Mouse (Mus musculus): ENCODE data around the gene Mapk8.

Mapk8 gene

GRCm38 (mm10) chr14:33398065-33398860 lies 48.7 kb downstream of the Mapk8 start:
- no peak for DNase-seq (ENCODE audit: low spot score)

- no peak for DNase-seq (ENCODE audit: low spot score)
Observed at GRCm38 (mm10) chr14:33380830-33381457, 66.0 kb downstream of the Mapk8 start.

- DNase-seq (ENCODE audit: low spot score), result no peak
Observed at GRCm38 (mm10) chr14:33378723-33379122, 68.2 kb downstream of the Mapk8 start.

GRCm38 (mm10) chr14:33377211-33377610 lies 69.7 kb downstream of the Mapk8 start:
- no peak for DNase-seq (ENCODE audit: low spot score)

GRCm38 (mm10) chr14:33374089-33374488 lies 72.9 kb downstream of the Mapk8 start:
- DNase-seq (ENCODE audit: low spot score), result no peak

- no peak for DNase-seq (ENCODE audit: low spot score)
Observed at GRCm38 (mm10) chr14:33373271-33373670, 73.7 kb downstream of the Mapk8 start.

- peak; percentile 47 for DNase-seq (ENCODE audit: low spot score)
Observed at GRCm38 (mm10) chr14:33371248-33371647, 75.7 kb downstream of the Mapk8 start.

- DNase-seq (ENCODE audit: low spot score), result no peak
Observed at GRCm38 (mm10) chr14:33370056-33370455, 76.9 kb downstream of the Mapk8 start.

GRCm38 (mm10) chr14:33369375-33369774 lies 77.6 kb downstream of the Mapk8 start:
- DNase-seq (ENCODE audit: low spot score), result no peak

- no peak for DNase-seq (ENCODE audit: low spot score)
Observed at GRCm38 (mm10) chr14:33366891-33367777, 79.8 kb downstream of the Mapk8 start.

- DNase-seq (ENCODE audit: low spot score), result no peak
Observed at GRCm38 (mm10) chr14:33364061-33364460, 82.9 kb downstream of the Mapk8 start.

GRCm38 (mm10) chr14:33363611-33364010 lies 83.3 kb downstream of the Mapk8 start:
- DNase-seq (ENCODE audit: low spot score), result no peak

- DNase-seq (ENCODE audit: low spot score), result no peak
Observed at GRCm38 (mm10) chr14:33362807-33363206, 84.2 kb downstream of the Mapk8 start.

GRCm38 (mm10) chr14:33362122-33362521 lies 84.8 kb downstream of the Mapk8 start:
- no peak for DNase-seq (ENCODE audit: low spot score)

GRCm38 (mm10) chr14:33361546-33361945 lies 85.4 kb downstream of the Mapk8 start:
- no peak for DNase-seq (ENCODE audit: low spot score)

GRCm38 (mm10) chr14:33358891-33359290 lies 88.1 kb downstream of the Mapk8 start:
- DNase-seq (ENCODE audit: low spot score), result no peak

GRCm38 (mm10) chr14:33357600-33358368 lies 89.2 kb downstream of the Mapk8 start:
- DNase-seq (ENCODE audit: low spot score), result no peak

- DNase-seq (ENCODE audit: low spot score), result no peak
Observed at GRCm38 (mm10) chr14:33355276-33355675, 91.7 kb downstream of the Mapk8 start.

- DNase-seq (ENCODE audit: low spot score), result no peak
Observed at GRCm38 (mm10) chr14:33352890-33353289, 94.1 kb downstream of the Mapk8 start.

GRCm38 (mm10) chr14:33351984-33352722 lies 94.8 kb downstream of the Mapk8 start:
- DNase-seq (ENCODE audit: low spot score), result no peak

- DNase-seq (ENCODE audit: low spot score), result no peak
Observed at GRCm38 (mm10) chr14:33351019-33351418, 95.9 kb downstream of the Mapk8 start.
